Mouse (Mus musculus) frontal cortex, postnatal 14 days (tissue): Measurements from ENCODE around the gene Usp21.

ENCODE experiments used
- DNase-seq, 2 experiments: peaks; one replicate each; pipeline ENCODE4 v3.0.0; 2022; ENCODE audit warnings: low spot score in 2 of 2

Gene Usp21

GRCm38 (mm10) chr1:171265971-171266744 lies 21.6 kb downstream of the Usp21 start:
- DNase-seq = no peak

GRCm38 (mm10) chr1:171263666-171264461 lies 23.9 kb downstream of the Usp21 start:
- DNase-seq = no peak

- DNase-seq = peak in 1 of 2 experiments; percentile 47
These were observed 24.6 kb downstream of the Usp21 start for GRCm38 (mm10) chr1:171263185-171263611.

- DNase-seq = peak; percentile 78 to 84
These were observed 25.1 kb downstream of the Usp21 start for GRCm38 (mm10) chr1:171262594-171263130.

- DNase-seq = no peak
These were observed 27.5 kb downstream of the Usp21 start for GRCm38 (mm10) chr1:171260316-171260715.

- DNase-seq = no peak
These were observed 28.9 kb downstream of the Usp21 start for GRCm38 (mm10) chr1:171258921-171259320.

- no peak for DNase-seq
These were observed 30.0 kb downstream of the Usp21 start for GRCm38 (mm10) chr1:171257781-171258180.

- peak in 1 of 2 experiments; percentile 56 for DNase-seq
These were observed 30.7 kb downstream of the Usp21 start for GRCm38 (mm10) chr1:171256937-171257548.

GRCm38 (mm10) chr1:171256095-171256818 lies 31.5 kb downstream of the Usp21 start:
- DNase-seq = no peak

GRCm38 (mm10) chr1:171252415-171252814 lies 35.4 kb downstream of the Usp21 start:
- no peak for DNase-seq

- no peak for DNase-seq
These were observed 36.0 kb downstream of the Usp21 start for GRCm38 (mm10) chr1:171251594-171252324.

GRCm38 (mm10) chr1:171250680-171251593 lies 36.9 kb downstream of the Usp21 start, which contains the start of gene Ndufs2:
Gene Ndufs2, minus strand, starts transcription at chr1:171251388.
- no peak for DNase-seq

GRCm38 (mm10) chr1:171249913-171250600 lies 37.7 kb downstream of the Usp21 start, which contains the start of gene Adamts4:
Gene Adamts4, plus strand, starts transcription at chr1:171250421.
- DNase-seq = no peak

- DNase-seq = no peak
These were observed 39.2 kb downstream of the Usp21 start for GRCm38 (mm10) chr1:171248386-171249226.

GRCm38 (mm10) chr1:171247916-171248315 lies 39.9 kb downstream of the Usp21 start:
- no peak for DNase-seq

GRCm38 (mm10) chr1:171247453-171247841 lies 40.3 kb downstream of the Usp21 start:
- DNase-seq = no peak

- DNase-seq = peak; percentile 96 to 98
These were observed 40.9 kb downstream of the Usp21 start for GRCm38 (mm10) chr1:171246709-171247452.
